Mouse (Mus musculus): ENCODE results near the gene Arhgef2. TPM values are rescaled to one million over a fixed set of nuclear protein-coding genes. Genes with fewer than 3 reads are reported as not detected.
"Not testable (repeated sequence)": the region's sequence is repeated elsewhere in the genome, so short reads cannot be mapped to it uniquely, and the experiment has no call there.

Arhgef2 gene
- total RNA-seq, 1 experiment from 2014 or later = 164 TPM

DNA sequence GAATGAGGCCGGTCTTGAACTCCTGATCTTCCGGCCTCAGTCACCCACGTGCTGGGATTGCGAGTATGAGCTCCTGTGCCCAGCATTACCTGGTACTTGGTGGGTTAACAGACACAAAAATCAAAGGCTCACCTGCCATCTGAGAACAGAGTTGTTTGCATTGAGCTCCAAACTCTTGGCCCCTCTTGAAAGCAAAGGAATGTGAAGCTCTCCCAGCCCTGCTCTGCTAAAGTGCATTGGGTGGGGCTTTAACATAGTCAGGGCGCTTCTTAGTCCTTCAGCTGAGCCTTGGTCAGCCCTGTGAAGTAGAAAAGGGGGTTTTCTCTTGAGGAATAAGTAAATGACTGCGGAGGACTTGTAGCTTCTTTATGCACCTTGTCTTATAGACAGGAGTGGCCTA, 20.0 kb upstream of the Arhgef2 start:
- no peak for ATAC-seq (ENCODE audit: extremely low read depth, insufficient number of reproducible peaks, low FRiP score, poor library complexity, severe bottlenecking)

DNA sequence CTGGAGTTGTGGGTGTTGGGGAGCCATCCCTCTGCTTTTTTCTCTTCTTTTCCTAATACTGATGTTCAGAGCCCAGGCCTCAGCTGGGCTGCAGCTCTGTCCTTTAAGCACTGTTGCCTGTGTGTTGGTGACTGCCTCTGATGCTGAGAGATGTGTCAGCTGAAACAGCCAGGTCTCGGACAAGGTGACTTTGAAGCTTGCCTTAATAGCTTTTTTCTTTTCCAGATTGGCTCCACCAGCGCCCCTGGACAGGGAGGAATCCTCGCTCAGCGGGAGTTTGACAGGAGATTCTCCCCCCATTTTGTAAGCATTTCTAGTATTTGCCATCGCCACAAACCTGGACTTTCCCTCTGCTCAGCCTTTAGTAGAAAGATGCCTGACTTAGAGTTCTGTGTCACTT, 19.1 kb upstream of the Arhgef2 start:
- ATAC-seq (ENCODE audit: extremely low read depth, insufficient number of reproducible peaks, low FRiP score, poor library complexity, severe bottlenecking) = no peak

DNA sequence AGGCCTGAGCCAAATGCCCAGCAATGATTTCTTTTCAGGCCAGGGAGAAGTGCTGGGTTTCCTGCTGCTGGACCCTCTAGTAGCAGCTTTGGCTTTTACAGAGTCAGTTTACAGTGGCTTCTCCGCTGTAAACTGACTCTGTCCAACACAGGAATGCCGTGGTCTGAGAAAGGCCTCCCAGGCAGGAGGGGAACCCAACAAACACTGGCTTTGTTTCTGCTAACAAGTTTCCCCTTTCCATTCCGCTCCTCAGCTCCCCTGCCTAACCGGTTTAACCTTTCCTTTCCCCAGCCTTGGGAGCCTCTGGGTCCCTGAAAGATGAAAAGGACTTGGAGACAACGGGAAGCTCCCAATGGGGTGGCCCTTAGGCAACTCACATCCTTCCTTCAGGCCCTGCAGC, 15.5 kb upstream of the Arhgef2 start:
- ATAC-seq (ENCODE audit: extremely low read depth, insufficient number of reproducible peaks, low FRiP score, poor library complexity, severe bottlenecking) = no peak

DNA sequence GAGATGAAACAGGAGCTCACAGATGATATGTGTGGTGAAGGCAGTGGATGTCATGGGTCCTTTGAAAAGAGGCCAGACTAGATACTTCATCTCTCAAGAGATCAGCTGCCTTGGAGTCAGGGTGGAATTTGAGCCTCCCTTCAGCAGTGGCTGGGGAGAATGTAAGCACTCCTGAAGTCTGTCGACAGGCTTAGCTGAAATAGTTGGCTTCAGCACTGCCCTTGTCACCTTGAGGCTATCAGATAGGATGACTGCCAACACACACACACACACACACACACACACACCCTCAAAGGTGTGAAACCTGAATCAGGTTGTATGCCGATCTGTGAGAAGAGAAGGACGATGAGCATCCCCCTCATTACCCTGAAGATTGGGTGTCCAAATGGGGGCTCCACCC, 14.7 kb upstream of the Arhgef2 start:
- ATAC-seq (ENCODE audit: extremely low read depth, insufficient number of reproducible peaks, low FRiP score, poor library complexity, severe bottlenecking) = no peak

DNA sequence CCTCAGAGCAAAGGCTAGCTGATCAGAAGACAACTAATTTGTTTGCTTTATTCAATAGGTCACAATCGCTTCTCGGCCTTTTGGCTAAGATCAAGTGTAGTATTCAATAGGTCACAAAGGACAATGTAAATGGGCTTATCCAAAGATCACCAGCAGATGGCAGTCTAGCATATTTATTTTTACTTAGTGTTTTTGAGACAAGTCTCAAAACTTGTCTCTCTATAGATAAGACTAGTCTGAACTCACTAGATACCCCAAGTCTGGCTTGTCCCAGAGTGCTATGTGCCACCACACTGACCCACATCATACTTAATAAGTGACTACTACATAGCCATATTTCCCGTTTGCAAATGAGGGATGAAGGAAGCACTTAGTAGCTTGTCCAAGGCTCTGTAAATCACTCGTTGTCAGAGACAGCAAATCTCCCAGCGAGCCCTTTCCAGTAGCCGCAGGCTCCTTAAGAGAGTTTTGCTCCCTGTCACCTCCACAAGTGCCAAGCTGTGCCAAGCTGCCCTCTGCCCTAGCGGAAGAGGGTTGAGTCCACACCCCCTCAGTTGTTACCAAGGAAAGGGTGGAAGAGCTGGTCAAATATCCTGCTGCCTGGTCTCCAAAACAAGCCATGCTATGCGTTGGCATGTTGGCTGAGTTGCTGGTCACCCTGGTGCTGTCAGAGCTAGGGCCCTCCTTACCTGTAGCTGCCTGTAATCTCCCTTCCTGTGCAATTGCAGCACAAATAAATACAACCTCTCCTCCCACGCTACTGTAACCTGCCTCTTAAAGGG, 13.6 kb upstream of the Arhgef2 start:
- peak; percentile 59 for ATAC-seq (ENCODE audit: extremely low read depth, insufficient number of reproducible peaks, low FRiP score, poor library complexity, severe bottlenecking)

DNA sequence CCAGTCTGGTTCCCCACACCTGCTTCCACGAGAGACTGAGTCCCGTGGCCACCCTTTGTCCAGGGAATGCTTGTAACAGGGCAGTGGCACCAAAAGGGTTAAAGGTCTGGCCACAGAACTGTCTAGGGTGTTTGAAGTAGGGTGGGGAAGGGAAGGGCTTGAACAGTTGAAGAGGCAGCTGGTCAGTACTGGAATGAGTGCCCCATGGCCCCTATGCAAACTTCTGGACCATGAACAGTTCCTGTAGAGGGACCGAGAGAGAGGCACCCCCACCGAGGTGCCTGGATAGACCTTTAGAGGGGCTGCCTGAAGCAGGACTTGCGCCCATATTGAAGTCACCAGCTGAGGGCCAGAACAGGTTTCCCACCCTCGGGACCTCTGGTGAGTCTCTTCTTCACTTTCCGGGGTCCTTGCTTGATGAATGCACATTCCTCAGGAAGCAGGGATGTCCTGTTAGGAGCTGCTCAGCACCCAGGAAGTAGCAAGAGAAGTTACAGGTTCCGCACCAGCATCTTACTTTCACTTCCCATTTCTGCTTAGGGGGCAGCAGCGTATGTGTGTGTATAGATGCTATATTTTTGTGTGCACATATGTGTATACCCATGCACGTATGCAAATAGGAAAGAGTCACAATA, 12.7 kb upstream of the Arhgef2 start:
- peak; percentile 75 for ATAC-seq (ENCODE audit: extremely low read depth, insufficient number of reproducible peaks, low FRiP score, poor library complexity, severe bottlenecking)

DNA sequence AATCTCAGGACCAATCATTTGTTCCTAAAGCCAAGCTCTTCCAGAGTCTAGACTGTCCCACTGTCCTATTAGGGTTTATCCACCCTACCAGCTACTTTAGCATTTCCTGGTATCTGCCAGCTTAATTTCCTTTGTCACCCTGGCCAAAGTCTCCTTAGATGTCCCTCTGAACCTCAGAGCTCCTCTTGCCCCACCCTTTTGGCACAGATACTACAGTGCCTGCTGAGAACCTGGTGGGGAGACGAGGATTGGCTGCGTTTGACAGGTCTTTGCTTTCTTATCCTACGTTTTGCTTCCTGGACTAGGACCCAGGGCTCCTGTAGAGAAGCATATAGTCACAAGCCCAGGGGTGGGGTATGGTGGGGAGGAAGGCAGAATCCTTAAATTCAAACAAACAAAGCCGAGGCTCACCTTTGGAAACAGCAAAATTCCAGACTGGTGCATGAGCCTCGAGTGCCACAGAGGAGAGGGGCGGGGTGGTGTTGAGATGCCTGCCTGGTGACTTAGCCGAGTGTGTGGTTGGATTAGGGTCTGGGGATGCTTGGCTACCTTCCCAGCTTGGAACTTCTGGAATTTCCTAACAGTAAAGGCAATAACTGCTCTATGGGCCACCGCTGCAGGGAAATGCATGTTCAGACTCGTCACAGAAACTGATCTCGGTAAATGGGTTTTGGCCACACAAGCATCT, 11.7 kb upstream of the Arhgef2 start:
- no peak for ATAC-seq (ENCODE audit: extremely low read depth, insufficient number of reproducible peaks, low FRiP score, poor library complexity, severe bottlenecking)

DNA sequence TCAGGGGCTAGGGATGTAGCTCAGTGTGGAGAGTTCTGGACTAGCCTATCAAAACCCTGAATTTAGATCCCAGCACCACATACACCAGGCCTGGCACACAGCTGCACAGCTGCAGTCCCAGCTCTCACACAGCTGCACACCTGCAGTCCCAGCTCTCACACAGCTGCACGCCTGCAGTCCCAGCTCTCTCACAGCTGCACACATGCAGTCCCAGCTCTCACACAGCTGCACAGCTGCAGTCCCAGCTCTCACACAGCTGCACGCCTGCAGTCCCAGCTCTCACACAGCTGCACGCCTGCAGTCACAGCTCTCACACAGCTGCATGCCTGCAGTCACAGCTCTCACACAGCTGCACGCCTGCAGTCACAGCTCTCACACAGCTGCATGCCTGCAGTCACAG, 9.2 kb upstream of the Arhgef2 start:
- not testable (repeated sequence) for ATAC-seq (ENCODE audit: extremely low read depth, insufficient number of reproducible peaks, low FRiP score, poor library complexity, severe bottlenecking)

DNA sequence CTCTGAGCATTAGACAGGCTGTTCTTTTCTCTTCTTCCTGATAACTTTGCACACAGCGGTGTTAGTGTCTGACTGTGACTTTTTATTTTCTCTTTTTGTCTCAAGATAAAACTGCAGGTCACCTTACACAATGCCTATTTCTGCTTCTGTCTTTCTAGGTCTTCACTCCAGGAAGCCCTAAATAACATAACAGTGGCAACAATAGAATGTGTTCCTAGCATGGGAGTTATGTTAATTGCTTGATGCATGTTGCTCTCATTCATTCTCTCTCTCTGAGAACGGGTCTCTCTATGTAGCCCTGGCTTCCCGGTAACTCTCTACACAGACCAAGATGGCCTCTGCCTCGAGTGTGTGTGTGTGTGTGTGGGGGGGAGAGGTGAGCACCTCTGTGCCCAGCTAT, 3.3 kb upstream of the Arhgef2 start:
- ATAC-seq (ENCODE audit: extremely low read depth, insufficient number of reproducible peaks, low FRiP score, poor library complexity, severe bottlenecking) = no peak

DNA sequence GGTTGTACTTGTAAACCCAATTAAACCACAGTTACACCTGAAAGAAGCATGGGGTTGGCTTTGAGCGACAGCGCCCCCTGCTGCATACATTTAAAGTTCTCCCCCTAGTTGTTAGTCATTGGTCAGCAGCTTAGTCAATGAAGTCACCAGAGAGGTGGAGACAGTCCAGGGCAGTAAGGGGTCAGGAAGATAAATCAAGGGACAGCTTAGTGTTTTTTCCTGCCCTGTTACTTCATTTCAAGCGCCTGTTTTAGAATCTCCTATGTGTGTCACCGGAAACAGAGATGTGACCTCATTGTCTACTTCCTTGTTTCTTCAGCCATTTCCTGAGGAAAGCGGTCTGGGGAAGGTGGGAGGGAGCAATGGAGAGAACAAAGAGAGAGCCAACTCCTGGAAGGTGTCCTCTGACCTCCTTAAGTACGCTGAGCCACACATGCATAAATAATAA, 2.0 kb upstream of the Arhgef2 start:
- ATAC-seq (ENCODE audit: extremely low read depth, insufficient number of reproducible peaks, low FRiP score, poor library complexity, severe bottlenecking) = peak; percentile 49

DNA sequence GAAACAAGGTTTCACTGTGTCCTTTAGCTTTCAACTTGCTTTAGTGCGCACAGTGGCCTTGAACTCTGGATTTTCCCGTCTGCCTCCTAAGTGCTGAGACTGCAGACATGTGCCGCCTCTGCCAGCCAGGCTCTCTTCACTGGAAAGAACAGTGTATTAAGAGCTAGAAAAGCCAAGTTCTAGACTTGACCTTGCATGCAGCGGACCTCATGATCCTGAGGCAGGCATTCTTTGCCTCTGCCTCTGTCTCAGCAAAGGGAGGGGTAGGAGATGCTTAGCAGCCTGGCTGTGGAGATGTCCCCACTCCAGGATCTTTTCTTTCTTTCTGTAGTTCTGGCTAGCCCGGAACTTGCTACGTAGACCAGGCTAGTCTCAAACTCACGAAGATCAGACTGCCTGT, 903 bp upstream of the Arhgef2 start:
- no peak for ATAC-seq (ENCODE audit: extremely low read depth, insufficient number of reproducible peaks, low FRiP score, poor library complexity, severe bottlenecking)

DNA sequence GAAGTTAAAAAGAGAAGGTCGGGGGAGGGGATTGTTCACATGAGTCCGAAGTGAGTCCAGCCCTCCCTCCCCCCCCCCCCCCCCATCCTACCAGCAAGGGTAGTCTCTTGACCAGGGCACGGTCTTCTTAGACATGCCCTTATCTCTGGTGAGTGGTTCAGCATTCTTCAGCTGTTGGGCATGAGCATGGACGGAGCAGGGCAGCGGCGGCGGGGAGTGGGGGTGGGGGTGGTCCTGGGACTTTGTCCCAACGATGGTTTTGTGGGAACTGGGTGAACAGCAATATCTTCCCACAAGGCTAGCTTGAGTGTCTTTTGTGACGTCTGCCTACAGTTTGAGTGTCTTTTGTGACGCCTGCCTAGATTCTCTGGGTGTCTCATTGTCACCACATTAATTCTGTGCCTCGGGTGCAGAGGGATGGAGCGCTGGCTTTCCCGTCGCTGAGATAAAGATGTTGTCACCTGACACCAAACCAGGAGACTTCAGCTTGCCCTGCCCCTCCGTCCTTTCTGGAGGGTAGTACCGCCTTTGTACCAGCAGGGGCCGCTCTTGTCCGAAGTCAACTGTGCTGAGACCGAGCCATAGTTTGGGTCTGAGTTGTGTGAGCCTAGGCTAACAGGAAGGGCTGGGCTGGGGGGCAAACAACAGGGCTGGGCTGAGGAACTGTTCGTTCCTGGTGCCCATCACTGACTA, 1.4 kb downstream of the Arhgef2 start:
- ATAC-seq (ENCODE audit: extremely low read depth, insufficient number of reproducible peaks, low FRiP score, poor library complexity, severe bottlenecking) = peak; percentile 92

DNA sequence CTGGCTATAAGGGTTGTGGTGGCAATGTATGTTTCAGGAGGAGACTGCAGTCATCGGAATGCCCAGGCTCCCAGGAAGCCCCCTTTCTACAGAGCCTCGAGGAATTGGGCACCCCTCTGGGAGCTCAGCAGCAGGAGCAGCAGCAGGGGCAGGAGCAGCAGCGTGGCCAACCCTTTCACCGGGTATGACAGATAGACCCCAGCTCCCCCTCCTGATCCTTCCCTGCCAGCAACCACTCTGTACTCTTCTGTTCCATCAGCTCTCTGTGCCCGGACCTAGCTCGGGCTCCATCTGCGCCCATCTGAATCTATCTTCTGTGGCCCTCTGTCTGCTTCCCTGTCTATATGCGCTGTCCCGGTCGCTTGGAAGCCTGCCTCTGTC, 2.0 kb downstream of the Arhgef2 start:
- no peak for ATAC-seq (ENCODE audit: extremely low read depth, insufficient number of reproducible peaks, low FRiP score, poor library complexity, severe bottlenecking)

DNA sequence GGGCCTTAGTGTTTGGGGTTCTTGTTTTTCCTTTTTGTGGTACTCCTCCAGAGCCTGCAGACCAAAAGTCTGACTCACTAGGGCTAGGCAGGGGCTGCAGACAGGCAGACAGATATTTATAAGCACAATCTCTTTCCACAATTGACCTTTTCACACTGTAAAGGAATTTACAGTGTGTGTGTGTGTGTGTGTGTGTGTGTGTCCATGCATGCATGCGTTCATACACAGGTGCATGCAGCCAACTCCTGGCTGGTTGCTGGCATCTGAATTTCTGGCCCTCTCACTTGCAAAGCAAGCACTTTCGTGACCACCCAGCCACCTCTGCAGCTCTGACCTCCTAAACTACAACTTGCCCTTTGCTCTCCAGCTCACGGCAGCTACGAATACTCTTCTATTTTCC, 3.3 kb downstream of the Arhgef2 start:
- ATAC-seq (ENCODE audit: extremely low read depth, insufficient number of reproducible peaks, low FRiP score, poor library complexity, severe bottlenecking) = no peak

DNA sequence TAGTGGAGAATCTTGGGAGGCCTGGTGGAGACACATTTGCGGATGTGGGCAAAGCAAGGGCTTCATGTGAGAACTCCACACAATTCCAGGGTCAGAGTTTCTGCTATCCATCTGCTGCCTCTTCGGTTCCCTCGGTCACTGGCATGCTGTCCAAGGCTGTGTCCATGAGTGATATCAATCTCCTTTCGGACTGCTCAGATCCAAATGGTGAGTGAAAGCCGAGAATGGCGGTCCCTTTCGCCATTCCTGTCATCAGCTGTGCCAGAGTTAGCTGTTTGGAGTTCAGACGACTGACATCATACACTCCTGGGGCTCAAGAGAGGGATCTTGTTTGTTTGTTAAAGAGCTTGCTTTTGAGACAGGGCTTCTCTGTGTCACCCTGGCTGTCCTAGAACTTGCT, 8.7 kb downstream of the Arhgef2 start:
- ATAC-seq (ENCODE audit: extremely low read depth, insufficient number of reproducible peaks, low FRiP score, poor library complexity, severe bottlenecking) = no peak

DNA sequence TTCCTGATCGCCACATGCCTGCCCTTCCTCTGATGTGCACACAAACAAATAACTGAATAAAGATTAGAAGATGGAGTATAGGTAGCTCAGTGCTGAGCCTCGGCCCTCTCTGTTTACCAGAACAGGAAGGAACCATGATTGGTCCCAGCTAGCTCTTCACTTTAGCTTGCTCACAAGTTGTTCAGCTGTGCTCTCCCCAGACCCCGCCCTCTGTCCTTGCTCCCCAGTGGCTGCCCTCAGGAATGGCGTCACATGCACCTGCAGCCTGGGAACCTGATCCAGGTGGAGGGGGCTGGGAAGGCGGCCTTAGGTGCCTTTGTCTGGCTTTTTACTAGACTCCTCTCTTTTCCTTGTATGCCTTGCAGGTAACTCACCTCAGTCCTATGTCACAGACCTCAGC, 9.4 kb downstream of the Arhgef2 start:
- no peak for ATAC-seq (ENCODE audit: extremely low read depth, insufficient number of reproducible peaks, low FRiP score, poor library complexity, severe bottlenecking)

DNA sequence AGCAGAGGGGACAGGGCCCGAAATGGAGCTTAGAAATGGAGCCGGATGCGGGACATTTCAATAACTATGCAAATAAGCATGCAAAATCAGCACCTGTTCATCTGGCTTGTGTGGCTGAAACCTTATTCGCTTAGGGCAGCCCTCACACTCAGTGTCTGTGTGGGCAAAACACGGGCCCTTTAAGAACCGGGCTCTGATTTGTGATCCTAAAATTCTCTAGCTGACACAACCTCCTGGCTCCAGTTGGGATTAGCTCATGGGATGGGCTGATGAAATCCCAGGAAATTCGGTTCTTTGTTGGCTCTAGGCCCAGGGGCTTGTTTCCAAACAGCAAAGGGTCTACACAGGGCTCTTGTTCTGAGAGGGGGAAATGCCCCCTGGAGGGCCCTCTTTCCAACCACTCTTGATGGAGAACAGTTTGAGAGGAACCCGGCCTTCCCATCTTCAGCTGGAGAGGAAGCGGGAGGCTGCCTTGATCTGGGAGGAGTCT, 10.2 kb downstream of the Arhgef2 start:
- 0 out of 2 replicates have a peak, but pooled peaks have one; percentile 33 for ATAC-seq (ENCODE audit: extremely low read depth, insufficient number of reproducible peaks, low FRiP score, poor library complexity, severe bottlenecking)

DNA sequence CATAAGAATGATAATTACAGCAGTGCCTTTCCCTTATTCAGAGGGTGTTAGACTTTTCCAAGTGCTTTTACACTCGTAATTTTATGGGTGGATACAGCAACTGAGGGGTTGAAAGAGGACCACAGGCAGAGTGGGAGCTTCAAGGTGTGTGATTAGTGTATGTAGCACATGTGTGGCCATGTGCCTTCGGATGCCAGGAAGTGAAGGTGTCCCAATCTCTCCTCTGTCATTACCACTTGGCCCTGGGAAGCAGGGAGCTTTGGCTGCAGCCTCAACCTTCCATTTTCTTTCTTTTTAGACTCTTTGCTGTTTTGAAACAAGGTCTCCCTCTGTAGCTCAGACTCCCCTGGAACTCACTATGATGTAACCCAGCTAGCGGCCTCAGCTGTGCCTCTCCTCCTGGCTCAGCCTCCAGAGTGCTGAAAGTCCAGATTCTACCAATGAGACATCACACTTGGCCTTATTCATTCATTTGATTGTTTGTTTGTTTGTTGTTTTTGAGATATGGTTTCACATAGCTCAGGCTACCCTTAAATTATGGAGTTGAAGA, 11.3 kb downstream of the Arhgef2 start:
- ATAC-seq (ENCODE audit: extremely low read depth, insufficient number of reproducible peaks, low FRiP score, poor library complexity, severe bottlenecking) = no peak

All from neutrophil, adult 5-6 weeks (primary cell).